Mouse (Mus musculus) midbrain, embryonic 14.5 days (tissue): Measurements from ENCODE around the gene Slc47a2. TPM values are rescaled to one million over a fixed set of nuclear protein-coding genes. Genes with fewer than 3 reads are reported as not detected.

Source experiments
- polyA plus RNA-seq: library from polyadenylated mRNA; unstranded; fragments of >200 nt; fragmentation: Nextera tagmentation; extraction: Ambion mirVana; gene quantifications from 2 replicates; pipeline ENCODE4 v1.2.1, GENCODE M21; 2014

Slc47a2 gene
- polyA plus RNA-seq, 1 experiment from 2014 or later = not detected

Other genes with a start within 250 kb of the Slc47a2 start
- gene Tnfrsf13b, start 216.1 kb downstream of the Slc47a2 start, polyA plus RNA-seq = 0.35 and 2.0 TPM in 2 replicates
- gene Usp22, start 167.8 kb downstream of the Slc47a2 start, polyA plus RNA-seq = 462 and 529 TPM in 2 replicates
- gene Aldh3a1, start 135.3 kb downstream of the Slc47a2 start, polyA plus RNA-seq = 0.12 TPM in 1 of 2 replicates, not detected in the other
- gene Aldh3a2, start 75.4 kb downstream of the Slc47a2 start, polyA plus RNA-seq = 21.8 and 30.2 TPM in 2 replicates
- not detected in 2 replicates for gene Slc47a1, start 35.5 kb upstream of the Slc47a2 start, polyA plus RNA-seq
- gene Rnf112, start 111.3 kb upstream of the Slc47a2 start, polyA plus RNA-seq = 8.5 and 21.2 TPM in 2 replicates
- 18.8 and 29.8 TPM in 2 replicates for gene Mfap4, start 142.6 kb upstream of the Slc47a2 start, polyA plus RNA-seq
- gene Mapk7, start 151.5 kb upstream of the Slc47a2 start, polyA plus RNA-seq = 52.9 and 58.5 TPM in 2 replicates
- 32.0 and 40.7 TPM in 2 replicates for gene B9d1, start 162.3 kb upstream of the Slc47a2 start, polyA plus RNA-seq
- gene Epn2, start 236.8 kb upstream of the Slc47a2 start, polyA plus RNA-seq = 71.7 and 80.5 TPM in 2 replicates